Mouse (Mus musculus) CH12.LX (cell line): ENCODE data around the gene Plppr5.

ENCODE experiments used
- BHLHE40 ChIP-seq: IDR thresholded peaks from 2 replicates; pipeline ENCODE4 v1.6.1; 2011; ENCODE audit warnings: mild to moderate bottlenecking, low read depth, low read length, improper control_type of control experiment
- CTCF ChIP-seq, 2 experiments: IDR thresholded peaks in 1 of 2; conservative IDR thresholded peaks in 1 of 2; 2 replicates each; pipeline ENCODE4 v1.5.1; 2011 to 2012; ENCODE audit warnings: low read depth in 2 of 2, low read length in 2 of 2, improper control_type of control experiment in 1 of 2, inconsistent platforms in 1 of 2, mild to moderate bottlenecking in 1 of 2, moderate library complexity in 1 of 2
- E2F4 ChIP-seq: IDR thresholded peaks from 2 replicates; pipeline ENCODE4 v1.6.1; 2011; ENCODE audit warnings: low read depth, low read length, improper control_type of control experiment; ENCODE audit not compliant: insufficient replicate concordance
- EP300 ChIP-seq: IDR thresholded peaks from 2 replicates; pipeline ENCODE4 v1.6.1; 2011; ENCODE audit warnings: low read length, improper control_type of control experiment
- IRF4 ChIP-seq: IDR thresholded peaks from 2 replicates; pipeline ENCODE4 v1.6.1; 2014; ENCODE audit warnings: low read depth, mild to moderate bottlenecking, inconsistent platforms, low read length, improper control_type of control experiment
- JUND ChIP-seq: conservative IDR thresholded peaks from 2 replicates; pipeline ENCODE4 v1.6.1; 2011; ENCODE audit warnings: low read depth, low read length, improper control_type of control experiment
- MYC ChIP-seq: IDR thresholded peaks from 2 replicates; pipeline ENCODE4 v1.6.1; 2011; ENCODE audit warnings: low read depth, mild to moderate bottlenecking, improper control_type of control experiment, low read length
- NELFE ChIP-seq: IDR thresholded peaks from 2 replicates; pipeline ENCODE4 v1.6.1; 2011; ENCODE audit warnings: low read depth, low read length, improper control_type of control experiment
- NRF1 ChIP-seq: IDR thresholded peaks from 2 replicates; pipeline ENCODE4 v1.6.1; 2014; ENCODE audit warnings: low read depth, mild to moderate bottlenecking, inconsistent platforms, low read length, improper control_type of control experiment, moderate library complexity
- POLR2A ChIP-seq: IDR thresholded peaks from 2 replicates; pipeline ENCODE4 v1.6.1; 2011; ENCODE audit warnings: low read depth, mild to moderate bottlenecking, improper control_type of control experiment, low read length
- POLR2AphosphoS2 ChIP-seq: IDR thresholded peaks from 2 replicates; pipeline ENCODE4 v1.6.1; 2011; ENCODE audit warnings: low read depth, low read length, improper control_type of control experiment
- RAD21 ChIP-seq: IDR thresholded peaks from 2 replicates; pipeline ENCODE4 v1.6.1; 2011; ENCODE audit warnings: low read depth, mild to moderate bottlenecking, low read length, improper control_type of control experiment, moderate library complexity
- UBTF ChIP-seq: IDR thresholded peaks from 2 replicates; pipeline ENCODE4 v1.6.1; 2012; ENCODE audit warnings: low read depth, mild to moderate bottlenecking, inconsistent platforms, low read length, improper control_type of control experiment, moderate library complexity

DNA sequence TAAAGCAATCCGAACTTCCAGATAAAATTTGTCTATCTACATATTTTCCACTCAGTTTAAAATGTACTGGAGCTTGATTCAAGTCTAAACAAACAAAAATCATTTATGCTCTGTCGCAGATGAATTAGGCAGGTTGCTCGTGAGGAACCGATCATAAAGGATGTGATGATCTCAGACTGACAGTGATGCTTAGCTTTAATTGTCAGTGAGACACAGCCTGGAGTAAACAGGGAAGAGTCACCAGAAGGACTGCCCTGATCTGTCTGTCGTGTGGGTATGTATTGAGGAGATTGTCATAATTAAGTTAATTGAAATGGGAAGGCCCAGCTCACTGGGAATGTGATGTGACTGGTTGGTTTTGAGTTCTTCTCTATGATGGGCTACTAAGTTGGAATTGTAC lies 149.9 kb downstream of the Plppr5 start:
- no peak for TF ChIP-seq POLR2A
- no peak for TF ChIP-seq CTCF (conservative IDR thresholded peaks at IDR 0.05 in 1 of 2, IDR thresholded peaks at IDR 0.05 in 1 of 2; ENCODE audit: low read depth in 2 of 2, low read length in 2 of 2)
- no peak for TF ChIP-seq NRF1
- TF ChIP-seq EP300 = no peak
- TF ChIP-seq RAD21 = no peak
- TF ChIP-seq JUND = no peak
- no peak for TF ChIP-seq E2F4
- no peak for TF ChIP-seq BHLHE40
- TF ChIP-seq UBTF = no peak
- TF ChIP-seq POLR2AphosphoS2 = no peak
- TF ChIP-seq MYC = no peak
- TF ChIP-seq IRF4 = no peak
- no peak for TF ChIP-seq NELFE
